Mouse (Mus musculus): ENCODE data around the gene Pmfbp1. TPM values are rescaled to one million over a fixed set of nuclear protein-coding genes. Genes with fewer than 3 reads are reported as not detected.

The Pmfbp1 gene
- polyA plus RNA-seq, 1 experiment from 2014 or later: not detected

GRCm38 (mm10) chr8:109484741-109485140, 9.1 kb upstream of the Pmfbp1 start:
- Histone ChIP-seq H3K27me3 (ENCODE audit: control insufficient read depth, insufficient read depth, low read length) (no peaks in the 10 kb centered on the region), H3K4me1 (ENCODE audit: control insufficient read depth, insufficient read depth, low read length) (no peaks in the 10 kb centered on the region), H3K4me3 (ENCODE audit: low read depth, low read length) (no peak overlapping the region), H3K27ac (ENCODE audit: low read length) (no peak overlapping the region), H3K4me2 (replicated peaks; ENCODE audit: low read depth, low read length) (no peak overlapping the region), H3K9me3 (ENCODE audit: control insufficient read depth, low read depth, low read length) (no peaks in the 10 kb centered on the region), H3K9ac (replicated peaks; ENCODE audit: low read depth, low read length) (no peak overlapping the region), H3K36me3 (ENCODE audit: control insufficient read depth, insufficient read depth, low read length) (no peaks in the 10 kb centered on the region)
- WGBS: 73% methylated on average over 11 of the region's 11 CpGs
- no peak for ATAC-seq (ENCODE audit: insufficient number of reproducible peaks, insufficient read depth, low FRiP score, low read depth)

GRCm38 (mm10) chr8:109485530-109485929, 8.3 kb upstream of the Pmfbp1 start:
- H3K4me3 ChIP-seq (ENCODE audit: low read depth, low read length): no peak overlapping the region
- 27% methylated on average over 6 of the region's 6 CpGs for WGBS

GRCm38 (mm10) chr8:109492785-109493184, 1.0 kb upstream of the Pmfbp1 start:
- Histone ChIP-seq H3K27me3 (ENCODE audit: control insufficient read depth, insufficient read depth, low read length) (no peaks in the 10 kb centered on the region), H3K27ac (ENCODE audit: low read length) (no peak overlapping the region), H3K4me3 (ENCODE audit: low read depth, low read length) (no peak overlapping the region), H3K9me3 (ENCODE audit: control insufficient read depth, low read depth, low read length) (no peaks in the 10 kb centered on the region), H3K4me2 (replicated peaks; ENCODE audit: low read depth, low read length) (no peak overlapping the region), H3K36me3 (ENCODE audit: control insufficient read depth, insufficient read depth, low read length) (no peaks in the 10 kb centered on the region), H3K4me1 (ENCODE audit: control insufficient read depth, insufficient read depth, low read length) (no peaks in the 10 kb centered on the region), H3K9ac (replicated peaks; ENCODE audit: low read depth, low read length) (no peak overlapping the region)
- no peak for ATAC-seq (ENCODE audit: insufficient number of reproducible peaks, insufficient read depth, low FRiP score, low read depth)
- WGBS: 86% methylated on average over 6 of the region's 6 CpGs

More at GRCm38 (mm10) chr8:109485530-109485929, 8.3 kb upstream of the Pmfbp1 start:
- ATAC-seq (ENCODE audit: insufficient number of reproducible peaks, insufficient read depth, low FRiP score, low read depth): no peak
- no peak overlapping the region for H3K9ac ChIP-seq (replicated peaks; ENCODE audit: low read depth, low read length)
- no peaks in the 10 kb centered on the region for H3K36me3 ChIP-seq (ENCODE audit: control insufficient read depth, insufficient read depth, low read length)
- no peak overlapping the region for H3K4me2 ChIP-seq (replicated peaks; ENCODE audit: low read depth, low read length)
- H3K9me3 ChIP-seq (ENCODE audit: control insufficient read depth, low read depth, low read length): no peaks in the 10 kb centered on the region
- no peaks in the 10 kb centered on the region for H3K27me3 ChIP-seq (ENCODE audit: control insufficient read depth, insufficient read depth, low read length)
- H3K27ac ChIP-seq (ENCODE audit: low read length): no peak overlapping the region
- H3K4me1 ChIP-seq (ENCODE audit: control insufficient read depth, insufficient read depth, low read length): no peaks in the 10 kb centered on the region

GRCm38 (mm10) chr8:109494601-109495000, 774 bp downstream of the Pmfbp1 start:
- no peaks in the 10 kb centered on the region for H3K9me3 ChIP-seq (ENCODE audit: control insufficient read depth, low read depth, low read length)
- no peak overlapping the region for H3K27ac ChIP-seq (ENCODE audit: low read length)
- H3K4me1 ChIP-seq (ENCODE audit: control insufficient read depth, insufficient read depth, low read length): no peaks in the 10 kb centered on the region
- H3K9ac ChIP-seq (replicated peaks; ENCODE audit: low read depth, low read length): no peak overlapping the region
- no peaks in the 10 kb centered on the region for H3K27me3 ChIP-seq (ENCODE audit: control insufficient read depth, insufficient read depth, low read length)
- H3K4me3 ChIP-seq (ENCODE audit: low read depth, low read length): no peak overlapping the region
- H3K36me3 ChIP-seq (ENCODE audit: control insufficient read depth, insufficient read depth, low read length): no peaks in the 10 kb centered on the region
- no peak for ATAC-seq (ENCODE audit: insufficient number of reproducible peaks, insufficient read depth, low FRiP score, low read depth)
- no peak overlapping the region for H3K4me2 ChIP-seq (replicated peaks; ENCODE audit: low read depth, low read length)
- 52% methylated on average over 2 of the region's 2 CpGs for WGBS

- H3K9ac ChIP-seq (replicated peaks; ENCODE audit: low read depth, low read length): no peak overlapping the region
- WGBS: 66% methylated on average over 5 of the region's 5 CpGs
- no peak overlapping the region for H3K27ac ChIP-seq (ENCODE audit: low read length)
- no peak for ATAC-seq (ENCODE audit: insufficient number of reproducible peaks, insufficient read depth, low FRiP score, low read depth)
- no peaks in the 10 kb centered on the region for H3K9me3 ChIP-seq (ENCODE audit: control insufficient read depth, low read depth, low read length)
- H3K4me3 ChIP-seq (ENCODE audit: low read depth, low read length): no peak overlapping the region
- no peak overlapping the region for H3K4me2 ChIP-seq (replicated peaks; ENCODE audit: low read depth, low read length)
- no peaks in the 10 kb centered on the region for H3K4me1 ChIP-seq (ENCODE audit: control insufficient read depth, insufficient read depth, low read length)
- no peaks in the 10 kb centered on the region for H3K36me3 ChIP-seq (ENCODE audit: control insufficient read depth, insufficient read depth, low read length)
- H3K27me3 ChIP-seq (ENCODE audit: control insufficient read depth, insufficient read depth, low read length): no peaks in the 10 kb centered on the region
Observed at GRCm38 (mm10) chr8:109497431-109497830, 3.6 kb downstream of the Pmfbp1 start.

GRCm38 (mm10) chr8:109499009-109499717, 5.3 kb downstream of the Pmfbp1 start:
- Histone ChIP-seq H3K27me3 (ENCODE audit: control insufficient read depth, insufficient read depth, low read length) (no peaks in the 10 kb centered on the region), H3K36me3 (ENCODE audit: control insufficient read depth, insufficient read depth, low read length) (no peaks in the 10 kb centered on the region), H3K9me3 (ENCODE audit: control insufficient read depth, low read depth, low read length) (no peaks in the 10 kb centered on the region), H3K27ac (ENCODE audit: low read length) (no peak overlapping the region), H3K4me2 (replicated peaks; ENCODE audit: low read depth, low read length) (peak overlapping the region; percentile 11), H3K4me1 (ENCODE audit: control insufficient read depth, insufficient read depth, low read length) (no peaks in the 10 kb centered on the region), H3K9ac (replicated peaks; ENCODE audit: low read depth, low read length) (no peak overlapping the region), H3K4me3 (ENCODE audit: low read depth, low read length) (no peak overlapping the region)
- WGBS: 52% methylated on average over 16 of the region's 16 CpGs
- ATAC-seq (ENCODE audit: insufficient number of reproducible peaks, insufficient read depth, low FRiP score, low read depth): no peak

GRCm38 (mm10) chr8:109503566-109503965, 9.7 kb downstream of the Pmfbp1 start:
- no peak overlapping the region for H3K9ac ChIP-seq (replicated peaks; ENCODE audit: low read depth, low read length)
- H3K4me2 ChIP-seq (replicated peaks; ENCODE audit: low read depth, low read length): no peak overlapping the region
- WGBS: 76% methylated on average over 1 of the region's 1 CpGs
- no peak for ATAC-seq (ENCODE audit: insufficient number of reproducible peaks, insufficient read depth, low FRiP score, low read depth)
- H3K4me1 ChIP-seq (ENCODE audit: control insufficient read depth, insufficient read depth, low read length): no peaks in the 10 kb centered on the region
- H3K36me3 ChIP-seq (ENCODE audit: control insufficient read depth, insufficient read depth, low read length): no peaks in the 10 kb centered on the region
- H3K4me3 ChIP-seq (ENCODE audit: low read depth, low read length): no peak overlapping the region
- H3K27me3 ChIP-seq (ENCODE audit: control insufficient read depth, insufficient read depth, low read length): no peaks in the 10 kb centered on the region
- no peaks in the 10 kb centered on the region for H3K9me3 ChIP-seq (ENCODE audit: control insufficient read depth, low read depth, low read length)
- H3K27ac ChIP-seq (ENCODE audit: low read length): no peak overlapping the region

GRCm38 (mm10) chr8:109505560-109505959, 11.7 kb downstream of the Pmfbp1 start:
- WGBS: 85% methylated on average over 5 of the region's 5 CpGs
- H3K36me3 ChIP-seq (ENCODE audit: control insufficient read depth, insufficient read depth, low read length): no peaks in the 10 kb centered on the region
- H3K4me2 ChIP-seq (replicated peaks; ENCODE audit: low read depth, low read length): no peak overlapping the region
- no peak overlapping the region for H3K9ac ChIP-seq (replicated peaks; ENCODE audit: low read depth, low read length)
- no peak overlapping the region for H3K4me3 ChIP-seq (ENCODE audit: low read depth, low read length)
- no peaks in the 10 kb centered on the region for H3K27me3 ChIP-seq (ENCODE audit: control insufficient read depth, insufficient read depth, low read length)
- no peak overlapping the region for H3K27ac ChIP-seq (ENCODE audit: low read length)
- no peaks in the 10 kb centered on the region for H3K4me1 ChIP-seq (ENCODE audit: control insufficient read depth, insufficient read depth, low read length)
- no peaks in the 10 kb centered on the region for H3K9me3 ChIP-seq (ENCODE audit: control insufficient read depth, low read depth, low read length)
- no peak for ATAC-seq (ENCODE audit: insufficient number of reproducible peaks, insufficient read depth, low FRiP score, low read depth)

GRCm38 (mm10) chr8:109524008-109524407, 30.2 kb downstream of the Pmfbp1 start:
- Histone ChIP-seq H3K36me3 (ENCODE audit: control insufficient read depth, insufficient read depth, low read length) (no peaks in the 10 kb centered on the region), H3K27ac (ENCODE audit: low read length) (no peak overlapping the region)
- 86% methylated on average over 2 of the region's 2 CpGs for WGBS

More at GRCm38 (mm10) chr8:109524008-109524407, 30.2 kb downstream of the Pmfbp1 start:
- no peaks in the 10 kb centered on the region for H3K27me3 ChIP-seq (ENCODE audit: control insufficient read depth, insufficient read depth, low read length)
- no peak overlapping the region for H3K4me2 ChIP-seq (replicated peaks; ENCODE audit: low read depth, low read length)
- H3K9ac ChIP-seq (replicated peaks; ENCODE audit: low read depth, low read length): no peak overlapping the region
- H3K4me1 ChIP-seq (ENCODE audit: control insufficient read depth, insufficient read depth, low read length): no peaks in the 10 kb centered on the region
- no peak for ATAC-seq (ENCODE audit: insufficient number of reproducible peaks, insufficient read depth, low FRiP score, low read depth)
- no peaks in the 10 kb centered on the region for H3K9me3 ChIP-seq (ENCODE audit: control insufficient read depth, low read depth, low read length)
- no peak overlapping the region for H3K4me3 ChIP-seq (ENCODE audit: low read depth, low read length)

Measured in stomach, embryonic 14.5 days (tissue).